Mouse (Mus musculus): ENCODE measurements at regions not wholly inside any gene's neighbourhood (a gene's known extent, or its start where the extent isn't known, plus 50 kb on each side); places are given as distances from the start of the nearest gene placed in this dataset.

DNA sequence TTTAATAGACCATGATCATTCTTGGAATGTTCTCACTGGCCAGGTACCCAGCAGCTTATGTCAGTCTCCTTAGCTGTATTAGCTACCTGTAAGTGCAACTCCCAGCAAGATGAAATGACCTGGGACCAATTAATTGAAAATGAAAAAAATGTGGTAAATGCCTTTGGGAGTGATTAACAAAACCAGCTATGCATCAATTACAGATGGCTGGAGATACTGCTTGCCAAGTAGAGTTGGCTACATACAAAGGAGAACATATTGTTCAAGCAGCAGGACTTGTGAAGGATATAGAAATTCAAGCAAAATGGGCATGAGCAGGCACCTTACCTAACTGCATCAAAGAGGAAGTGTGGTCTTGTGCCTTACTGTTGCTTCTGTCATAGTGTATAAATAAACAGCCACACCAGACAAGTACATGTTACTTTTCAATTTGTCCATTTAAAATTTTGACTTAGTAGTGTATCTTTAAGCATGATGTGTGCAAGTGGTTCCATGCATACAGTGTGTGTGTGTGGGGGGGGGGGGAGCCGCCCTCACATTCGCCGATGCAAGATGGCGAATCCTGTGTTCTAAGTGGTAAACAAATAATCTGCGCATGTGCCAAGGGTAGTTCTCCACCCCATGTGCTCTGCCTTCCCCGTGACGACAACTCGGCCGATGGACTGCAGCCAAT, 307.0 kb downstream of the Pcdh17 start:
- peak in 1 of 2 experiments; percentile 38 for DNase-seq

DNA sequence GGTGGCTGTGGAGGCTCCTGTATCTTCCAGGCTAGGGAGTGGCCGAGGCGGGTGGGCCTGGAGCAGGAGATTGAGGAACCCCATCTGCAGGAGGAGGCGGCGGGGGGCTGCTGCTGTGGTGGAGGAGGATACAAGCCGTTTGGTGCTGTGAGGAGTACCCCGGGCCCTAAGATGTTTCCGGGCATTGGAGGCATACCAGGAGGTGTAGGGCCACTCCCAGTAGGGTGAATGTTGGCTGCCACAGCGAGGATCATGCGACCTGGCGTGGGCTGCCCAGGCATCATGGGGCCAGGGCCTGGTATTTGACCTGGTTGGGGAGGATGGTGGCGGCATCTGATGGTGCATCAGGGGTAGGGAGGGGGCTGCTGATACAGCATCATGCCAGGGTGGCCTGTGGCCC, 314.2 kb downstream of the Pcdh17 start:
- no peak for DNase-seq

DNA sequence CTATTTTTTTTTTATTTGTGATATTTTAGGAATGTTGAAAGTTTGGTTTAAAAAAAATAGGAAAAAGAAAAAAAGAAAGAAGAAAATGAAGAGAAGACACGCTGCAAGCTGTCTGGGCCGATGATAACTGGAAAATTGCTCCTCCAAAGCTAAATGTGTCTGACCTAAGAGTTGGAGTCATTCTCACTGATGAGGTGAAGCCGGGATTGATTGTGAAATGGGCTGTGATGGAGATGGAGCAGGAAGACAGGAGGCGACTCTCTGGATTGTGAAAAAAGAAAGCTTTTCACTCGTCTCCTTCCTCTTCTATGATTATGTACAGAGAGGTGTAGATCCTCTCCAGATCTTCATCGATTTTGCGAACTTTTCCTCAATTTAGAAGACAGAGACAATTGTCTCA, 349.8 kb downstream of the Pcdh17 start:
- no peak for DNase-seq

DNA sequence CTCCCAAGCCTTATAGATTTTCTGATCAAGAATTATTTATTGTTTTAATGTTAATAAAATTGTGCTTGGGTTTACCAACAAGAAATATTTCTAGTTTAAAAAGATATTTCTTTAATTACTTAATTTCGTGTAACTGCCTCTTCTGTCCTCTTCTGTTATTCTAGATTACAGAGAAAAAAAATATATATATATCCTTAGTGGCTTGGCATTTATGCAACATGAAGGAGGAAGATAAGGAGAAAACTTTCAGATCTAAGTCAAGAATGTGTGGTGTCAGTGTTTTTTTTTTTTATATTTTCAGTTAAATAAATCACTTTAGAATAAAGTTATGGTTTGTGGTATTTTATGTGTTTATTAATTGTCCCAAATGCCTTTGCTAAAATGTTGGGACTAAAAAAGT, 357.6 kb downstream of the Pcdh17 start:
- DNase-seq: no peak

DNA sequence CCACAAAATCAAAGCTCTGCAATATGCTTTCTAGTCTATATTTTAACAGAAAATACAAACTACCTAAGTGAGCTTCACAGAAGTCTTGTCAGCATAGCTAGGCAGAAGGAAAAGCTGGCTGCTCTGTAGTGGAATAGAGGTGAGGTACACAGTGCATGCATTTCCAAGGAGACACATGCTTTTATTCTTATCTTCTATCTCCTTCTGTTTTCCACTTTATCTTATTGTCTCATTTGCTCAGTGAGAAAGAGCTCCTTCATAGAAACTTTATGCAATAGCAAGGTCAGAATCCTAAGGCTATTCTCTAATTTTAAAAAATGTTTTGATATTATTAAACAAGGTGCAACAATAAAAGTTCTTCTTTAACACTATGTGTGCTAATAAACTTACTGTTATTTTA, 359.3 kb downstream of the Pcdh17 start:
- no peak for DNase-seq
